Mouse (Mus musculus): Measurements from ENCODE around the gene Gstcd. TPM values are rescaled to one million over a fixed set of nuclear protein-coding genes. Genes with fewer than 3 reads are reported as not detected.

Gstcd gene
- polyA plus RNA-seq, 1 experiment from 2014 or later = 2.0 TPM

- ATAC-seq (peak; percentile 94), DNase-seq (ENCODE audit: low spot score) (peak; percentile 84)
- TF ChIP-seq CTCF (IDR thresholded peaks at IDR 0.05) (no peak), EP300 (IDR thresholded peaks at IDR 0.05) (no peak; the same call in 1 of the 2 replicates)
- no peak overlapping the region for H3K4me2 ChIP-seq (replicated peaks; ENCODE audit: low read depth, low read length)
- H3K27ac ChIP-seq (ENCODE audit: low read length) = 0 out of 2 replicates have a peak overlapping the region, but pooled peaks have one; percentile 9
- WGBS = 62% methylated on average over 7 of the region's 7 CpGs
- H3K9ac ChIP-seq (replicated peaks; ENCODE audit: low read depth) = no peak overlapping the region
- H3K27me3 ChIP-seq (replicated peaks; ENCODE audit: insufficient read depth, low read length) = no peaks in the 10 kb centered on the region
- H3K9me3 ChIP-seq (ENCODE audit: low read length) = no peaks in the 10 kb centered on the region
- no peaks in the 10 kb centered on the region for H3K4me1 ChIP-seq (ENCODE audit: insufficient read depth, low read depth, low read length)
- H3K4me3 ChIP-seq (ENCODE audit: low read depth, low read length) = no peak overlapping the region
- H3K36me3 ChIP-seq (ENCODE audit: insufficient read depth, low read length) = no peaks in the 10 kb centered on the region
These were observed 96.5 kb downstream of the Gstcd start for GRCm38 (mm10) chr3:132995172-132995903.

- ATAC-seq (no peak), DNase-seq (ENCODE audit: low spot score) (no peak)
- no peak overlapping the region for H3K4me2 ChIP-seq (replicated peaks; ENCODE audit: low read depth, low read length)
- H3K9me3 ChIP-seq (ENCODE audit: low read length) = no peaks in the 10 kb centered on the region
- 0 out of 2 replicates have a peak, but pooled peaks cover 6% of the 10 kb centered on the region for H3K4me1 ChIP-seq (ENCODE audit: insufficient read depth, low read depth, low read length)
- no peak for TF ChIP-seq EP300 (IDR thresholded peaks at IDR 0.05)
- no peak overlapping the region for H3K27ac ChIP-seq (ENCODE audit: low read length)
- no peak overlapping the region for H3K4me3 ChIP-seq (ENCODE audit: low read depth, low read length)
- H3K36me3 ChIP-seq (ENCODE audit: insufficient read depth, low read length) = no peaks in the 10 kb centered on the region
- no peaks in the 10 kb centered on the region for H3K27me3 ChIP-seq (replicated peaks; ENCODE audit: insufficient read depth, low read length)
- 93% methylated on average over 5 of the region's 5 CpGs for WGBS
- H3K9ac ChIP-seq (replicated peaks; ENCODE audit: low read depth) = no peak overlapping the region
These were observed 105.6 kb downstream of the Gstcd start for GRCm38 (mm10) chr3:132986188-132986587.

DNA sequence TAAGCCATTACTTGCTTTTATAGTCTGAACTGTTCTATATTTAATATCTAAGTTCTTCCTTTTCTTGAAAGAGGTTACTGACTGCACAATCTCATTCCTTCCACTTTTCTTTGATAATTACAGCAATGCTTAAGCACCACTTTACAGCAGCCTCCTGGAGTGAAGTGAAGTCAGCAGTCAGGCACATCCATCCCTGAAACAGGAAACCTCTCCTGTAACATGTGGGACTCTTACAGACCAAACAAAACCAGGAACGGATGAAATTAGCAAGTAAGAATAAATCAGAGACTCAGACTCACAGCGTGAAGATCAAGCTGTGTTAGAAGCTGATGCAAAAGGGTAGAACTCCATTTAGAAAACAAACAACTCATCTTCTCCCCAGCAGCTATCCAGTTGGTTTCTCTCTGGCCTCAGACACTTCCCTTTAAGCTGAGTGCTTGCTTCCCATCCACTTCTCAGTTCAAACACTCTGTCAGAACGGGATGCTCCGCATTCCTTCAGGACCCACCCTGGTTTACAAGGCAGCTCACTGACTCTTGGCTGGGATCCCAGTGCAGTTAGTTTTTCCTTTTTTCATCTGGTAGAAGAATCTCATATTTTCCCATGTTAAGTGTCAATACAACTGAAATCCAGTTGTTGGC is 107.9 kb downstream of the Gstcd start:
- Histone ChIP-seq H3K9ac (replicated peaks; ENCODE audit: low read depth) (no peak overlapping the region), H3K36me3 (ENCODE audit: insufficient read depth, low read length) (no peaks in the 10 kb centered on the region), H3K4me2 (replicated peaks; ENCODE audit: low read depth, low read length) (no peak overlapping the region), H3K27ac (ENCODE audit: low read length) (peak overlapping the region; percentile 76), H3K4me3 (ENCODE audit: low read depth, low read length) (no peak overlapping the region), H3K4me1 (ENCODE audit: insufficient read depth, low read depth, low read length) (0 out of 2 replicates have a peak, but pooled peaks cover 6% of the 10 kb centered on the region), H3K9me3 (ENCODE audit: low read length) (no peaks in the 10 kb centered on the region), H3K27me3 (replicated peaks; ENCODE audit: insufficient read depth, low read length) (no peaks in the 10 kb centered on the region)
- TF ChIP-seq EP300 (IDR thresholded peaks at IDR 0.05) = peak; percentile 88
- TF ChIP-seq CTCF (IDR thresholded peaks at IDR 0.05) = no peak
- DNase-seq (ENCODE audit: low spot score) (peak; percentile 93), ATAC-seq (peak; percentile 97)
- 19% methylated on average over 4 of the region's 4 CpGs for WGBS

DNA sequence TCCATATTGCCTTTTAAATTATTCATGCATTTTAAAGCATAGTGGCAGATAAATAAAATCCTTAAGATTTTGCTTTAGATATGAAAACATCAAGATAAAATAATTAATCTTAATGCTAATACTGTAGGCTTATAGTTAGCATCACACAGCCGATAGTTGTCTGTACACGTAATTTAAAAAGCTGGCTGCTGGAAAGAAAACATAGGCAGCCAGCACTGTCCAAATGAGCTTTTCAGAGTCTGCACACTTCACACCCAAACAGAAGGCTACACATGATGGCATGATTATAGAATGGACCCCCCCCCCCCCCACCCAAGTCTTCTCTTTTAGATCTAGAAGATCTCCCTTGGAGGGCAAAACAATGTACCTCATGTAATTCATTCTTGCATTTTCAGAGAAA is 109.9 kb downstream of the Gstcd start:
- 91% methylated on average over 2 of the region's 2 CpGs for WGBS
- Histone ChIP-seq H3K4me3 (ENCODE audit: low read depth, low read length) (no peak overlapping the region), H3K4me2 (replicated peaks; ENCODE audit: low read depth, low read length) (no peak overlapping the region), H3K9me3 (ENCODE audit: low read length) (no peaks in the 10 kb centered on the region), H3K4me1 (ENCODE audit: insufficient read depth, low read depth, low read length) (0 out of 2 replicates have a peak, but pooled peaks cover 6% of the 10 kb centered on the region), H3K27me3 (replicated peaks; ENCODE audit: insufficient read depth, low read length) (no peaks in the 10 kb centered on the region), H3K9ac (replicated peaks; ENCODE audit: low read depth) (no peak overlapping the region), H3K36me3 (ENCODE audit: insufficient read depth, low read length) (no peaks in the 10 kb centered on the region), H3K27ac (ENCODE audit: low read length) (no peak overlapping the region)
- ATAC-seq (no peak), DNase-seq (ENCODE audit: low spot score) (no peak)
- no peak for TF ChIP-seq CTCF (IDR thresholded peaks at IDR 0.05)
- no peak for TF ChIP-seq EP300 (IDR thresholded peaks at IDR 0.05)

GRCm38 (mm10) chr3:132979781-132980461 is 111.9 kb downstream of the Gstcd start:
- no peak for DNase-seq (ENCODE audit: low spot score)
- Histone ChIP-seq H3K27me3 (replicated peaks; ENCODE audit: insufficient read depth, low read length) (no peaks in the 10 kb centered on the region), H3K4me3 (ENCODE audit: low read depth, low read length) (no peak overlapping the region), H3K4me2 (replicated peaks; ENCODE audit: low read depth, low read length) (no peak overlapping the region), H3K9ac (replicated peaks; ENCODE audit: low read depth) (no peak overlapping the region), H3K9me3 (ENCODE audit: low read length) (no peaks in the 10 kb centered on the region), H3K36me3 (ENCODE audit: insufficient read depth, low read length) (no peaks in the 10 kb centered on the region), H3K4me1 (ENCODE audit: insufficient read depth, low read depth, low read length) (0 out of 2 replicates have a peak, but pooled peaks cover 6% of the 10 kb centered on the region), H3K27ac (ENCODE audit: low read length) (no peak overlapping the region)
- TF ChIP-seq CTCF (IDR thresholded peaks at IDR 0.05) = peak; percentile 35
- TF ChIP-seq EP300 (IDR thresholded peaks at IDR 0.05) = no peak
- WGBS = 89% methylated on average over 12 of the region's 12 CpGs
- ATAC-seq = no peak

DNA sequence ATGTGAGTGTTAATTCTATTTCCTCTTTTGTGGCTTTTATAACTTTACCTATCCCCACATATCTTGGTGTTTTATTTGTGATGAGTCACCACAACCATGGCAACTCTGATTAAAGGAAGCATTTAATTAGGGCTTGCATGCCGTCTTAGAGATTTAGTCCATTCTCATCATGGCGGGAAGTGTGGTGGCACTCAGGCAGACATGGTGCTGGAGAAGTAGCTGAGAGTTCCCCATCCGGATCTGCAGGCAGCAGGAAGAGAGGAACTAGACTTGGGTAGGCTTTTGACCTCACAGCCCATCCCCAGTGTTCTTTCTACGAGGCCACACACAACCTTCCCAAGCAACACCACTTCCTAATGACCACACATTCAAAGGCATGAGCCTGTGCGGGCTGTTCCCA is 125.6 kb downstream of the Gstcd start:
- TF ChIP-seq CTCF (IDR thresholded peaks at IDR 0.05) = no peak
- TF ChIP-seq EP300 (IDR thresholded peaks at IDR 0.05) = no peak
- no peak overlapping the region for H3K4me2 ChIP-seq (replicated peaks; ENCODE audit: low read depth, low read length)
- H3K9me3 ChIP-seq (ENCODE audit: low read length) = no peaks in the 10 kb centered on the region
- H3K4me3 ChIP-seq (ENCODE audit: low read depth, low read length) = no peak overlapping the region
- H3K27ac ChIP-seq (ENCODE audit: low read length) = no peak overlapping the region
- H3K4me1 ChIP-seq (ENCODE audit: insufficient read depth, low read depth, low read length) = no peaks in the 10 kb centered on the region; the same call in 1 of the 2 replicates
- H3K36me3 ChIP-seq (ENCODE audit: insufficient read depth, low read length) = no peaks in the 10 kb centered on the region
- H3K9ac ChIP-seq (replicated peaks; ENCODE audit: low read depth) = no peak overlapping the region
- DNase-seq (ENCODE audit: low spot score) = no peak
- ATAC-seq = no peak
- 72% methylated on average over 5 of the region's 5 CpGs for WGBS
- no peaks in the 10 kb centered on the region for H3K27me3 ChIP-seq (replicated peaks; ENCODE audit: insufficient read depth, low read length)

All from lung, postnatal 0 days (tissue).